Mouse (Mus musculus): ENCODE measurements around the gene Gm4969. TPM values are rescaled to one million over a fixed set of nuclear protein-coding genes. Genes with fewer than 3 reads are reported as not detected.

Gm4969 gene
- polyA plus RNA-seq, 1 experiment, result 16.4 TPM

- Histone ChIP-seq H3K27ac (ENCODE audit: control insufficient read depth, insufficient read depth, low read depth, low read length) (no peak overlapping the region), H3K4me3 (ENCODE audit: control insufficient read depth, low read depth, low read length) (no peak overlapping the region), H3K36me3 (ENCODE audit: control insufficient read depth, insufficient read depth, low read length) (no peaks in the 10 kb centered on the region; the same call in 1 of the 2 replicates), H3K27me3 (ENCODE audit: control insufficient read depth, insufficient read depth, low read length) (no peaks in the 10 kb centered on the region), H3K4me1 (ENCODE audit: control insufficient read depth, insufficient read depth, low read length) (peaks cover 20% of the 10 kb centered on the region)
- TF ChIP-seq CTCF (IDR thresholded peaks at IDR 0.05; ENCODE audit: control insufficient read depth, insufficient read depth, insufficient replicate concordance, low read depth, low read length) (no peak), POLR2A (IDR thresholded peaks at IDR 0.05; ENCODE audit: control insufficient read depth, low read depth, low read length) (no peak)
These were observed 32.1 kb downstream of the Gm4969 start for GRCm38 (mm10) chr7:19086042-19086441.

GRCm38 (mm10) chr7:19085495-19085894 is 32.7 kb downstream of the Gm4969 start:
- no peak overlapping the region for H3K27ac ChIP-seq (ENCODE audit: control insufficient read depth, insufficient read depth, low read depth, low read length)
- no peak for TF ChIP-seq CTCF (IDR thresholded peaks at IDR 0.05; ENCODE audit: control insufficient read depth, insufficient read depth, insufficient replicate concordance, low read depth, low read length)
- TF ChIP-seq POLR2A (IDR thresholded peaks at IDR 0.05; ENCODE audit: control insufficient read depth, low read depth, low read length), result no peak
- H3K4me1 ChIP-seq (ENCODE audit: control insufficient read depth, insufficient read depth, low read length), result peaks cover 20% of the 10 kb centered on the region
- H3K27me3 ChIP-seq (ENCODE audit: control insufficient read depth, insufficient read depth, low read length), result no peaks in the 10 kb centered on the region
- H3K36me3 ChIP-seq (ENCODE audit: control insufficient read depth, insufficient read depth, low read length), result no peaks in the 10 kb centered on the region; the same call in 1 of the 2 replicates
- no peak overlapping the region for H3K4me3 ChIP-seq (ENCODE audit: control insufficient read depth, low read depth, low read length)

- TF ChIP-seq CTCF (IDR thresholded peaks at IDR 0.05; ENCODE audit: control insufficient read depth, insufficient read depth, insufficient replicate concordance, low read depth, low read length), result no peak
- TF ChIP-seq POLR2A (IDR thresholded peaks at IDR 0.05; ENCODE audit: control insufficient read depth, low read depth, low read length), result no peak
- Histone ChIP-seq H3K27ac (ENCODE audit: control insufficient read depth, insufficient read depth, low read depth, low read length) (peak overlapping the region; percentile 22; the same call in 1 of the 2 replicates), H3K36me3 (ENCODE audit: control insufficient read depth, insufficient read depth, low read length) (no peaks in the 10 kb centered on the region; the same call in 1 of the 2 replicates), H3K27me3 (ENCODE audit: control insufficient read depth, insufficient read depth, low read length) (no peaks in the 10 kb centered on the region), H3K4me1 (ENCODE audit: control insufficient read depth, insufficient read depth, low read length) (peaks cover 20% of the 10 kb centered on the region), H3K4me3 (ENCODE audit: control insufficient read depth, low read depth, low read length) (no peak overlapping the region)
These were observed 33.2 kb downstream of the Gm4969 start for GRCm38 (mm10) chr7:19084921-19085473.

- Histone ChIP-seq H3K36me3 (ENCODE audit: control insufficient read depth, insufficient read depth, low read length) (no peaks in the 10 kb centered on the region; the same call in 1 of the 2 replicates), H3K27me3 (ENCODE audit: control insufficient read depth, insufficient read depth, low read length) (no peaks in the 10 kb centered on the region), H3K4me1 (ENCODE audit: control insufficient read depth, insufficient read depth, low read length) (peaks cover 20% of the 10 kb centered on the region), H3K4me3 (ENCODE audit: control insufficient read depth, low read depth, low read length) (peak overlapping the region; percentile 48), H3K27ac (ENCODE audit: control insufficient read depth, insufficient read depth, low read depth, low read length) (peak overlapping the region; percentile 59)
- TF ChIP-seq CTCF (IDR thresholded peaks at IDR 0.05; ENCODE audit: control insufficient read depth, insufficient read depth, insufficient replicate concordance, low read depth, low read length), result no peak
- no peak for TF ChIP-seq POLR2A (IDR thresholded peaks at IDR 0.05; ENCODE audit: control insufficient read depth, low read depth, low read length)
These were observed 33.8 kb downstream of the Gm4969 start for GRCm38 (mm10) chr7:19084277-19084771.

- no peaks in the 10 kb centered on the region for H3K27me3 ChIP-seq (ENCODE audit: control insufficient read depth, insufficient read depth, low read length)
- peak within 1 kb of the TSS; percentile 59 for H3K27ac ChIP-seq (ENCODE audit: control insufficient read depth, insufficient read depth, low read depth, low read length)
- TF ChIP-seq POLR2A (IDR thresholded peaks at IDR 0.05; ENCODE audit: control insufficient read depth, low read depth, low read length) (no peak), CTCF (IDR thresholded peaks at IDR 0.05; ENCODE audit: control insufficient read depth, insufficient read depth, insufficient replicate concordance, low read depth, low read length) (no peak)
- H3K4me1 ChIP-seq (ENCODE audit: control insufficient read depth, insufficient read depth, low read length), result peaks cover 20% of the 10 kb centered on the region
- H3K4me3 ChIP-seq (ENCODE audit: control insufficient read depth, low read depth, low read length), result peak within 1 kb of the TSS; percentile 48
- no peaks in the 10 kb centered on the region; the same call in 1 of the 2 replicates for H3K36me3 ChIP-seq (ENCODE audit: control insufficient read depth, insufficient read depth, low read length)
These were observed 34.5 kb downstream of the Gm4969 start, which contains the start of gene Dmpk for GRCm38 (mm10) chr7:19083701-19084100. Gene Dmpk, plus strand, starts transcription at chr7:19083849.

GRCm38 (mm10) chr7:19083096-19083495 is 35.1 kb downstream of the Gm4969 start:
- no peaks in the 10 kb centered on the region; the same call in 1 of the 2 replicates for H3K36me3 ChIP-seq (ENCODE audit: control insufficient read depth, insufficient read depth, low read length)
- no peak overlapping the region for H3K4me3 ChIP-seq (ENCODE audit: control insufficient read depth, low read depth, low read length)
- TF ChIP-seq CTCF (IDR thresholded peaks at IDR 0.05; ENCODE audit: control insufficient read depth, insufficient read depth, insufficient replicate concordance, low read depth, low read length) (no peak), POLR2A (IDR thresholded peaks at IDR 0.05; ENCODE audit: control insufficient read depth, low read depth, low read length) (no peak)
- peak overlapping the region; percentile 15; the same call in 1 of the 2 replicates for H3K27ac ChIP-seq (ENCODE audit: control insufficient read depth, insufficient read depth, low read depth, low read length)
- peaks cover 20% of the 10 kb centered on the region for H3K4me1 ChIP-seq (ENCODE audit: control insufficient read depth, insufficient read depth, low read length)
- H3K27me3 ChIP-seq (ENCODE audit: control insufficient read depth, insufficient read depth, low read length), result no peaks in the 10 kb centered on the region

- Histone ChIP-seq H3K27me3 (ENCODE audit: control insufficient read depth, insufficient read depth, low read length) (no peaks in the 10 kb centered on the region), H3K4me3 (ENCODE audit: control insufficient read depth, low read depth, low read length) (no peak overlapping the region), H3K36me3 (ENCODE audit: control insufficient read depth, insufficient read depth, low read length) (no peaks in the 10 kb centered on the region; the same call in 1 of the 2 replicates), H3K4me1 (ENCODE audit: control insufficient read depth, insufficient read depth, low read length) (peaks cover 20% of the 10 kb centered on the region), H3K27ac (ENCODE audit: control insufficient read depth, insufficient read depth, low read depth, low read length) (no peak overlapping the region)
- no peak for TF ChIP-seq CTCF (IDR thresholded peaks at IDR 0.05; ENCODE audit: control insufficient read depth, insufficient read depth, insufficient replicate concordance, low read depth, low read length)
- no peak for TF ChIP-seq POLR2A (IDR thresholded peaks at IDR 0.05; ENCODE audit: control insufficient read depth, low read depth, low read length)
These were observed 36.0 kb downstream of the Gm4969 start for GRCm38 (mm10) chr7:19082171-19082570.
